Mouse (Mus musculus) erythroblast, adult 5-6 weeks (primary cell): ENCODE measurements around the gene Cap2. TPM values are rescaled to one million over a fixed set of nuclear protein-coding genes. Genes with fewer than 3 reads are reported as not detected.

Source experiments
- ATAC-seq: replicated peaks from 2 replicates; pipeline ENCODE4 v1.8.0; 2016; ENCODE audit warnings: moderate number of reproducible peaks, mild to moderate bottlenecking, moderate TSS enrichment, inconsistent platforms; ENCODE audit not compliant: poor library complexity, low FRiP score, severe bottlenecking
- total RNA-seq, 2 experiments: library from RNA; stranded (forward) in 1 of 2; stranded (reverse) in 1 of 2; fragments of 150-400 nt in 1 of 2; fragments of 200-764, 138-1000 nt in 1 of 2; gene quantifications; 2 replicates each; pipeline versions ENCODE4 v1.2.3 to v1.2.4; 2015 to 2017; ENCODE audit warnings: low replicate concordance in 2 of 2

Cap2 gene
- total RNA-seq, 2 experiments from 2014 or later: 0.26 TPM; not detected in 1

DNA sequence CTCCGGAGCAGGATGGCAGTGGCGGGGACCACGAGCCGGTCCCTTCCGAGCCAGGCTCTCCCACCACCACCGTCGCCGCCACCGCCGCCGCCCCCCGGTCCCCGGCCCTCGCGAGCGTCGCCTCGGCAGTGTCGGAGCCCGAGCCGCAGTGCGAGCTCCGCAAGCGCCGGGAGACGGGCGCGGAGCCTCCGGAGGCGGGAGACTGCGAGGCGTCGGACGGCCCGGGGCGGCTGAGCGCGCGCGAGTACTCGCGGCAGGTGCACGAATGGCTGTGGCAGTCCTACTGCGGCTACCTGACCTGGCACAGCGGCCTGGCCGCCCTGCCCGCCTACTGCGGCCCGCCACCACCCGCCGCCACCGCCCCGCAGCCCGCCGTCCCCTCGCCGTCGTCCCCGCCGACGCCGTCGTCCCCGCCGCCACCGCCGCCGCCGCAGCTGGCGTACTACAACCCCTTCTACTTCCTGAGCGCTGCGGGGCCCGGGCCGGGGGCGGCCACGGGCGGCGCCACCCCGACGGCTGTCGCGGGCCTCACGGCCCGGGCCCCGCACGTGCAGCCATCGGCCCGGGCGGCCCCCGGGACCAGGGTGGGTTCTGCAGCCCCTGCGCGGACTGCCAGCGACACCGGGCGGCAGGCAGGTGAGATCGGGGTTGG, 168.1 kb downstream of the Cap2 start:
- ATAC-seq: no peak; the same call in 1 of the 2 replicates

DNA sequence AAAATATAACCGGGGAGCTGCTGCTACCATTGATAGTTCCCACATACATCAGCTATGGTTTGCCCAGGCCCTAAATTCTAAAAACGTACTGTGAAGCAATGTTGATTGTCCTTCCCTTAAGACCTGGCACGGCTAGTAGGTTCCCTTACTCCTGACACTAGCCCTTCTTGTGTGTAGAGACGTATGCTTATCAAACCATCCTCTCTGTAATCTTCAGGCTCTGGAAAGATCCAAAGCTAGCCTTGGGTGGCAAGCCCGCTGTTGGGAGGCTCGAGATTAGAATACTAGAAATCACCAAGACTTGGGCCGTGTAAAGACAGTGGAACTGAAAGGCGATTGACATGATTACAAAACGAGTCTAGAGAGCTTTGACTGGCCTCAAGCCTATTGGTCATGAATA, 168.9 kb downstream of the Cap2 start:
- ATAC-seq: no peak

- ATAC-seq: no peak
Observed at GRCm38 (mm10) chr13:46674601-46675000, 173.0 kb downstream of the Cap2 start.

DNA sequence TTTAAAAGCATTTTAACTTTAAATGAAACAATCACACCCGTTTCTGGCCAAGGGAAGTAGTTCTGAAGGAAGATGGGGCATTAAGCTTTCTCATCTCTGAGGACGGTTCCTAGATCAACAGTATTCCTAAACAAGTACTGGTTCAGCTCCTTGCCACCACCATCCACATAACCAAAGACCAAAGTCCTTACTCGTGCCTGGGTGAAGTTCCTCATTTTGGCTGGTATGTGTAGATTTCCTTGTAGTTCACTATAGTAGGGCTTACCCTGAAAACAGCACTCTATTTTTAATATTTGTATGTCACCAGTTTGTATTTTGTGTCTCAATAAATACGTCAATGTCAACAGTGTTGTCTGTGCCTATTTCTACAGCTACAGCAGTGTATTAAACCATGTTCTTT, 176.1 kb downstream of the Cap2 start:
- no peak for ATAC-seq

DNA sequence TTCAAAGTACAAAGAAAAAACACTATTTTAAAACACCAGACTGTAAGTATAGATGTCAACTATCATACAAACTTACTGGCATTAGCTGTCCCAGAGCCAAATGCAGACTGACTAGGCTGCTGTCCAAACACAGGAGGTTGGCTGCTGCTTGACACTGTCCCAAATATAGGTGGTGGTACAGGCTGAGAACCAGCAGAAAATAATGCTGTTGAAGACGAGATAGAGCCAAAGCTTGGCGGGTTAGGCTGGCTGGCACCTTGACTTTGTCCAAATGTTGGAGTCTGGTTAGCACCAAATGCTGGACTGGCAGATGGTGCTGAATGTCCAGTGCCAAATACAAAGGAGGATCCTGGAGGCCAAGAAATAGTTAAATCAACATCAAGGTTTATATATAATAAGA, 181.3 kb downstream of the Cap2 start:
- no peak for ATAC-seq

DNA sequence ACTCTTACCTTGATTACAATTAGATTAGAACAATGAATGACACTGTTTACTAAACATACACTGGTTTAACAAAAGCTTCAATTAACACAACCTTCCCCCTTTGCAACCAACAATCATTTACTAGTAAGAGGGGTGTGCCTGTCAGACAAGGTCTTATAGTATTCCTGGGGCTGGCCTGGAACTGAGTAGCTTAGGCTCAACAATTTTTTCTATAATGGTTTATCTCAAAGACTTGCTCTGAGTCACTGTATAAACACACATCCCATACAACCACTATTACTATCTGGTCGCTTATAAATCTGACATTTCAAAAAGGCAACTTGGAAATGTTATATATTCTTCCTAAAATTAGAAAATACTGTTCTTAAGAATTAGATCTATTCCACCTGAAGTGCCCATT, 181.7 kb downstream of the Cap2 start:
- ATAC-seq: no peak

GRCm38 (mm10) chr13:46690559-46691241, 189.1 kb downstream of the Cap2 start:
- no peak for ATAC-seq

- no peak for ATAC-seq
Observed at GRCm38 (mm10) chr13:46695296-46695908, 193.8 kb downstream of the Cap2 start.

DNA sequence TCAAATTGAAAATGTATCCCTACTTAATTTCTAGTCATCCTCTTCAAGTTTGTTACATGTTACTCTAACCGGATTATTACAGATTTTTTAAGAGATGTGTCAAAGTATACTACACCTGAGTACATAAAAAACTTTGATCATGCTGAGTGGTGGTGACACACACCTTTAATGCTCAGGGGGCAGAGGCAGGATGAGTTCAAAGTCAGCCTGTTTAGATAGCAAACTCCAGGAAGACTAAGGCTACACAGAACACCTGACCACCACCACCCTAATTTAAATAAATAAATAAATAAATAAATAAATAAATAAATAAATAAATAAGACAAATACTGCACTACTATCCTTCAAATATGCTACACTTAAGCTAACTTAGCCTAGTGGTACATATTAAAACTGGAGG, 194.3 kb downstream of the Cap2 start:
- no peak for ATAC-seq

GRCm38 (mm10) chr13:46696788-46697187, 195.1 kb downstream of the Cap2 start:
- no peak for ATAC-seq

DNA sequence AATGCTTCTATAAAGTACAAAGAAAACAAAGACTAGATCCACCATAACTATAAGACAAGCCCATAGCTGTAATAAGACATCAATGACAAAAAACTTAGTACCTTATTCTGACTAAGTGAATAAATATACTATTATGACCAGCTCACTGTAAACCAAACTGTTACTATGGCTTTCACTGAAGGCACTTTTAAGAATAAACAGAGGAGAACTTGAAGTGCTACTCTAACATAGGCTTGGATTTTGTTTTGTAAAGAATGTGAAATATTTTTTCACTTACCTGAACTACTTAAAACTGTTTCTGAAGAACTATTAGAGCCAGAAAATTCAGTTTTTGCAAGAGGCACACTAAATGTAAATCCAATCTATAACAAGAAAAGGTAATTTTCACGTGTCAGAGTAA, 197.7 kb downstream of the Cap2 start:
- ATAC-seq: no peak

Other genes with a start within 250 kb of the Cap2 start
- gene Stmnd1, start 228.1 kb upstream of the Cap2 start, total RNA-seq (2015; ENCODE audit: low replicate concordance): not detected in 2 replicates
- gene Stmnd1, start 228.1 kb upstream of the Cap2 start, total RNA-seq (2017; ENCODE audit: low replicate concordance): not detected in 2 replicates
- gene Rbm24, start 83.4 kb upstream of the Cap2 start, total RNA-seq (2015; ENCODE audit: low replicate concordance): not detected in 2 replicates
- not detected in 2 replicates for gene Rbm24, start 83.4 kb upstream of the Cap2 start, total RNA-seq (2017; ENCODE audit: low replicate concordance)
- 9.2 and 10.2 TPM in 2 replicates for gene Fam8a1, start 167.7 kb downstream of the Cap2 start, total RNA-seq (2015; ENCODE audit: low replicate concordance)
- 8.9 TPM in 2 replicates for gene Fam8a1, start 167.7 kb downstream of the Cap2 start, total RNA-seq (2017; ENCODE audit: low replicate concordance)
- 67.2 and 84.4 TPM in 2 replicates for gene Nup153, start 226.1 kb downstream of the Cap2 start, total RNA-seq (2015; ENCODE audit: low replicate concordance)
- 93.8 and 132 TPM in 2 replicates for gene Nup153, start 226.1 kb downstream of the Cap2 start, total RNA-seq (2017; ENCODE audit: low replicate concordance)